Mouse (Mus musculus) stomach, embryonic 14.5 days (tissue): ENCODE measurements around the gene Aifm1. TPM values are rescaled to one million over a fixed set of nuclear protein-coding genes. Genes with fewer than 3 reads are reported as not detected.

Experiments used
- ATAC-seq: fragments of 200-750 bp; cut with Nextera tagmentation; 2 replicates; pipeline ENCODE4 v1.8.0; 2017; ENCODE audit warnings: low read depth, moderate TSS enrichment; ENCODE audit not compliant: insufficient number of reproducible peaks, insufficient read depth, low FRiP score
- H3K27ac ChIP-seq: fragments of 300-500 bp; sonication (generic); 2 replicates; pipeline ENCODE4 v1.5.1; 2014; ENCODE audit warnings: mild to moderate bottlenecking, low read length, moderate library complexity, mixed read lengths
- H3K27me3 ChIP-seq: fragments of 300-500 bp; sonication (generic); 2 replicates; pipeline ENCODE4 v1.6.1; 2014; ENCODE audit warnings: low read length, control low read depth, mixed read lengths; ENCODE audit not compliant: control insufficient read depth, insufficient read depth
- H3K36me3 ChIP-seq: fragments of 300-500 bp; sonication (generic); 2 replicates; pipeline ENCODE4 v1.6.1; 2014; ENCODE audit warnings: mild to moderate bottlenecking, control low read depth, low read length, moderate library complexity, mixed read lengths; ENCODE audit not compliant: control insufficient read depth, insufficient read depth
- H3K4me1 ChIP-seq: fragments of 300-500 bp; sonication (generic); 2 replicates; pipeline ENCODE4 v1.6.1; 2014; ENCODE audit warnings: low read length, control low read depth, mixed read lengths; ENCODE audit not compliant: control insufficient read depth, insufficient read depth
- H3K4me2 ChIP-seq: fragments of 300-500 bp; sonication (generic); replicated peaks from 2 replicates; pipeline ENCODE4 v1.6.1; 2014; ENCODE audit warnings: low read depth, low read length, control low read depth
- H3K4me3 ChIP-seq: fragments of 300-500 bp; sonication (generic); 2 replicates; pipeline ENCODE4 v1.5.1; 2014; ENCODE audit warnings: low read depth, low read length, control low read depth
- H3K9ac ChIP-seq: fragments of 300-500 bp; sonication (generic); replicated peaks from 2 replicates; pipeline ENCODE4 v1.6.1; 2014; ENCODE audit warnings: low read depth, mild to moderate bottlenecking, control low read depth, low read length, moderate library complexity, mixed read lengths
- H3K9me3 ChIP-seq: fragments of 300-500 bp; sonication (generic); 2 replicates; pipeline ENCODE4 v1.6.1; 2016; ENCODE audit warnings: low read depth, low read length, control low read depth; ENCODE audit not compliant: control insufficient read depth
- WGBS: fragments of 180-500 bp; shearing (Covaris S2); extraction: QIAGEN DNeasy Blood & Tissue Kit; methylation state at CpG from one replicate; pipeline ENCODE4 v1.1.7; 2014; 5-methylcytosine and 5-hydroxymethylcytosine counted together
- polyA plus RNA-seq: library from polyadenylated mRNA; unstranded; fragments of >200 nt; fragmentation: Nextera tagmentation; extraction: Ambion mirVana; gene quantifications from 2 replicates; pipeline ENCODE4 v1.2.1, GENCODE M21; 2014

Aifm1 gene
- polyA plus RNA-seq, 1 experiment from 2014 or later, result 61.9 TPM

- Histone ChIP-seq H3K27ac (no peak overlapping the region), H3K9me3 (no peaks in the 10 kb centered on the region), H3K4me2 (no peak overlapping the region), H3K4me3 (no peak overlapping the region), H3K36me3 (no peaks in the 10 kb centered on the region), H3K9ac (no peak overlapping the region), H3K27me3 (no peaks in the 10 kb centered on the region), H3K4me1 (peaks cover 4% of the 10 kb centered on the region; the same call in 1 of the 2 replicates)
- ATAC-seq, result no peak
- 83% methylated on average over 8 of the region's 8 CpGs for WGBS
Measured at GRCm38 (mm10) chrX:48428642-48429041, 84.7 kb downstream of the Aifm1 start.

- Histone ChIP-seq H3K9ac (no peak overlapping the region), H3K9me3 (no peaks in the 10 kb centered on the region), H3K4me2 (no peak overlapping the region), H3K4me3 (no peak overlapping the region), H3K4me1 (no peaks in the 10 kb centered on the region), H3K36me3 (no peaks in the 10 kb centered on the region), H3K27me3 (no peaks in the 10 kb centered on the region), H3K27ac (no peak overlapping the region)
- 70% methylated on average over 6 of the region's 6 CpGs for WGBS
- no peak for ATAC-seq
Measured at GRCm38 (mm10) chrX:48428241-48428640, 85.1 kb downstream of the Aifm1 start.

- no peaks in the 10 kb centered on the region for H3K36me3 ChIP-seq
- H3K9me3 ChIP-seq, result no peaks in the 10 kb centered on the region
- no peaks in the 10 kb centered on the region for H3K27me3 ChIP-seq
- 56% methylated on average over 7 of the region's 7 CpGs for whole genome bisulfite sequencing
- H3K9ac ChIP-seq, result no peak overlapping the region
- H3K4me1 ChIP-seq, result no peaks in the 10 kb centered on the region
- H3K4me2 ChIP-seq, result no peak overlapping the region
- ATAC-seq, result no peak
- no peak overlapping the region for H3K27ac ChIP-seq
- no peak overlapping the region for H3K4me3 ChIP-seq
Measured at GRCm38 (mm10) chrX:48425280-48425679, 88.1 kb downstream of the Aifm1 start.

Other genes with a start within 250 kb of the Aifm1 start
- gene Bcorl1, start 172.2 kb downstream of the Aifm1 start, polyA plus RNA-seq, result 8.0 and 9.3 TPM in 2 replicates
- gene Elf4, start 50.4 kb downstream of the Aifm1 start, polyA plus RNA-seq, result 13.5 and 15.2 TPM in 2 replicates
- gene Rab33a, start 5.7 kb upstream of the Aifm1 start, polyA plus RNA-seq, result 8.5 and 9.2 TPM in 2 replicates
- 15.6 and 16.6 TPM in 2 replicates for gene Zfp280c, start 80.9 kb upstream of the Aifm1 start, polyA plus RNA-seq
- 14.4 and 15.0 TPM in 2 replicates for gene Slc25a14, start 109.8 kb upstream of the Aifm1 start, polyA plus RNA-seq
- not detected in 2 replicates for gene Gpr119, start 160.9 kb upstream of the Aifm1 start, polyA plus RNA-seq
- 21.3 and 22.2 TPM in 2 replicates for gene Rbmx2, start 181.4 kb upstream of the Aifm1 start, polyA plus RNA-seq